ENCODE assay signal across 20 mouse cellular contexts in genomic region chr2:68257571-68257970, GRCm38 (mm10).
DNase-seq lines count a peak whose midpoint lies in the region; ATAC-seq lines count a peak whose summit lies in the region.
"Had no signal": no experiment of that assay in that cellular context is flagged by ENCODE, and none has a peak within 500 bp of the region (broad histone marks: within the 10 kb centered on the region; RNA-seq: fewer than 3 reads in every experiment).

No protein-coding gene starts in this region.

- H3K4me2 ChIP-seq in hindbrain, embryonic 16.5 days (ENCODE audit: low read length): no peak overlapping the region
- H3K4me2 ChIP-seq in hindbrain, embryonic 11.5 days (replicated peaks; ENCODE audit: low read depth, low read length): no peak overlapping the region
- no peak overlapping the region for H3K4me2 ChIP-seq in midbrain, embryonic 14.5 days (ENCODE audit: low read length)
- H3K4me2 ChIP-seq: embryonic facial prominence, embryonic 12.5 days; heart, embryonic 13.5 days; liver, embryonic 11.5 days had no signal

- H3K9ac ChIP-seq in hindbrain, embryonic 16.5 days (ENCODE audit: low read depth, low read length): no peak overlapping the region
- no peak overlapping the region for H3K9ac ChIP-seq in hindbrain, embryonic 11.5 days (ENCODE audit: low read depth, low read length)
- no peak overlapping the region for H3K9ac ChIP-seq in midbrain, embryonic 14.5 days (replicated peaks; ENCODE audit: low read length)
- H3K9ac ChIP-seq: embryonic facial prominence, embryonic 12.5 days; heart, embryonic 13.5 days had no signal

- 76% methylated on average over 6 of the region's 6 CpGs for WGBS in hindbrain, embryonic 16.5 days
- 87% methylated on average over 6 of the region's 6 CpGs for WGBS in hindbrain, embryonic 11.5 days
- WGBS in midbrain, embryonic 14.5 days: 71% methylated on average over 6 of the region's 6 CpGs
- WGBS in midbrain, embryonic 10.5 days: 84% methylated on average over 6 of the region's 6 CpGs

- H3K27me3 ChIP-seq in hindbrain, embryonic 16.5 days (replicated peaks; ENCODE audit: control insufficient read depth, insufficient read depth, low read length): no peaks in the 10 kb centered on the region
- no peaks in the 10 kb centered on the region for H3K27me3 ChIP-seq in hindbrain, embryonic 11.5 days (ENCODE audit: control insufficient read depth, insufficient read depth, low read length)
- H3K27me3 ChIP-seq in midbrain, embryonic 14.5 days (ENCODE audit: control insufficient read depth, insufficient read depth, low read length): no peaks in the 10 kb centered on the region
- no peaks in the 10 kb centered on the region for H3K27me3 ChIP-seq in midbrain, embryonic 10.5 days (ENCODE audit: low read depth, poor library complexity, severe bottlenecking)
- H3K27me3 ChIP-seq: embryonic facial prominence, embryonic 12.5 days; heart, embryonic 13.5 days had no signal

- no peaks in the 10 kb centered on the region for H3K36me3 ChIP-seq in hindbrain, embryonic 16.5 days (ENCODE audit: control insufficient read depth, insufficient read depth, low read length)
- no peaks in the 10 kb centered on the region for H3K36me3 ChIP-seq in hindbrain, embryonic 11.5 days (ENCODE audit: control insufficient read depth, insufficient read depth, low read length)
- H3K36me3 ChIP-seq in midbrain, embryonic 14.5 days (ENCODE audit: control insufficient read depth, insufficient read depth, low read length): peaks cover 2% of the 10 kb centered on the region; the same call in 1 of the 2 replicates
- H3K36me3 ChIP-seq in midbrain, embryonic 10.5 days: peaks cover 23% of the 10 kb centered on the region
- H3K36me3 ChIP-seq: embryonic facial prominence, embryonic 12.5 days had no signal

- H3K27ac ChIP-seq in hindbrain, embryonic 16.5 days (ENCODE audit: low read depth, low read length): 0 out of 2 replicates have a peak overlapping the region, but pooled peaks have one; percentile 44
- H3K27ac ChIP-seq in hindbrain, embryonic 11.5 days (ENCODE audit: low read depth, low read length): no peak overlapping the region
- no peak overlapping the region for H3K27ac ChIP-seq in midbrain, embryonic 14.5 days (replicated peaks; ENCODE audit: low read depth, low read length)
- H3K27ac ChIP-seq in midbrain, embryonic 10.5 days (replicated peaks): no peak overlapping the region
- H3K27ac ChIP-seq: embryonic facial prominence, embryonic 12.5 days; heart, embryonic 13.5 days had no signal

- ATAC-seq in hindbrain, embryonic 16.5 days: no peak
- ATAC-seq in hindbrain, embryonic 11.5 days (ENCODE audit: low FRiP score): no peak
- no peak for ATAC-seq in midbrain, embryonic 14.5 days (ENCODE audit: low FRiP score, low TSS enrichment)

- intact Hi-C loops in left cerebral cortex, postnatal 36 days (cut with DNase I): loop anchor here (5.0 kb wide), 1 partner anchor 50 kb away; no protein-coding TSS in a partner anchor

- no peaks in the 10 kb centered on the region for H3K9me3 ChIP-seq in hindbrain, embryonic 16.5 days (ENCODE audit: control insufficient read depth, low read length)
- no peaks in the 10 kb centered on the region for H3K9me3 ChIP-seq in hindbrain, embryonic 11.5 days (ENCODE audit: control insufficient read depth, low read length)
- no peaks in the 10 kb centered on the region for H3K9me3 ChIP-seq in midbrain, embryonic 14.5 days (ENCODE audit: control insufficient read depth, low read length)
- H3K9me3 ChIP-seq in midbrain, embryonic 10.5 days (replicated peaks): no peaks in the 10 kb centered on the region
- H3K9me3 ChIP-seq: embryonic facial prominence, embryonic 12.5 days; heart, embryonic 13.5 days had no signal

- no peaks in the 10 kb centered on the region for H3K4me1 ChIP-seq in hindbrain, embryonic 16.5 days (ENCODE audit: control insufficient read depth, insufficient read depth, low read depth, low read length)
- no peaks in the 10 kb centered on the region for H3K4me1 ChIP-seq in hindbrain, embryonic 11.5 days (replicated peaks; ENCODE audit: control insufficient read depth, insufficient read depth, low read length)
- 0 out of 2 replicates have a peak, but pooled peaks cover 7% of the 10 kb centered on the region for H3K4me1 ChIP-seq in midbrain, embryonic 14.5 days (ENCODE audit: control insufficient read depth, insufficient read depth, low read length)
- peaks cover 14% of the 10 kb centered on the region for H3K4me1 ChIP-seq in midbrain, embryonic 10.5 days
- H3K4me1 ChIP-seq: embryonic facial prominence, embryonic 12.5 days; heart, embryonic 13.5 days had no signal

- no peak for DNase-seq in hindbrain, embryonic 11.5 days (ENCODE audit: low spot score)
- DNase-seq in midbrain, embryonic 14.5 days: peak; percentile 29
- no peak for DNase-seq in midbrain, embryonic 10.5 days (ENCODE audit: low spot score)
- peak; percentile 44 to 49 for DNase-seq in left cerebral cortex, postnatal 36 days (ENCODE audit: low spot score in 2 of 2)
- DNase-seq in cerebellum, adult 11-12 months: no peak
- DNase-seq in adipocyte (ENCODE audit: low spot score): no peak
- DNase-seq: cerebellum, adult 9-11 months; gastrocnemius, postnatal 10 days; heart, adult 18-20 months; heart, postnatal 36 days; kidney, postnatal 4 days; layer of hippocampus, adult 9-11 months; lung, adult 2 months; lung, postnatal 36 days; spleen, adult 18-20 months had no signal

- no peak overlapping the region for H3K4me3 ChIP-seq in hindbrain, embryonic 16.5 days (ENCODE audit: low read length)
- H3K4me3 ChIP-seq in hindbrain, embryonic 11.5 days (ENCODE audit: low read depth, low read length): no peak overlapping the region
- no peak overlapping the region for H3K4me3 ChIP-seq in midbrain, embryonic 14.5 days (replicated peaks; ENCODE audit: low read depth, low read length)
- H3K4me3 ChIP-seq in midbrain, embryonic 10.5 days: no peak overlapping the region
- H3K4me3 ChIP-seq: embryonic facial prominence, embryonic 12.5 days; heart, embryonic 13.5 days; myocyte had no signal

Comparison
In these comparisons a context has a peak if more than half of its experiments do, and no peak if none do; other contexts are left out.
1. DNase-seq: peak in midbrain, embryonic 14.5 days (single experiment) and left cerebral cortex, postnatal 36 days (2 of 2); none in hindbrain, embryonic 11.5 days (single experiment), midbrain, embryonic 10.5 days (single experiment), cerebellum, adult 11-12 months (single experiment) and adipocyte (single experiment).